Mouse (Mus musculus) heart, embryonic 14.5 days (tissue): ENCODE data around the gene Fcgbp. TPM values are rescaled to one million over a fixed set of nuclear protein-coding genes. Genes with fewer than 3 reads are reported as not detected.

Source experiments
- polyA plus RNA-seq: library from polyadenylated mRNA; unstranded; fragments of >200 nt; fragmentation: Nextera tagmentation; extraction: Ambion mirVana; gene quantifications from 2 replicates; pipeline ENCODE4 v1.2.1, GENCODE M21; 2014

Gene Fcgbp
- polyA plus RNA-seq, 1 experiment from 2014 or later, result not detected

Other genes with a start within 250 kb of the Fcgbp start
- 5.2 and 6.7 TPM in 2 replicates for gene Zfp59, start 232.6 kb upstream of the Fcgbp start, polyA plus RNA-seq
- gene Zfp607a, start 213.7 kb upstream of the Fcgbp start, polyA plus RNA-seq, result 3.5 and 3.8 TPM in 2 replicates
- gene Zfp974, start 141.8 kb upstream of the Fcgbp start, polyA plus RNA-seq, result 8.3 and 9.5 TPM in 2 replicates
- gene Zfp780b, start 92.1 kb upstream of the Fcgbp start, polyA plus RNA-seq, result 13.1 and 13.2 TPM in 2 replicates
- 1.9 and 2.2 TPM in 2 replicates for gene Zfp850, start 57.1 kb upstream of the Fcgbp start, polyA plus RNA-seq
- gene Psmc4, start 21.1 kb upstream of the Fcgbp start, polyA plus RNA-seq, result 212 and 221 TPM in 2 replicates
- gene 9530053A07Rik, start 58.2 kb downstream of the Fcgbp start, polyA plus RNA-seq, result 0.03 TPM in 1 of 2 replicates, not detected in the other
- gene Fbl, start 98.5 kb downstream of the Fcgbp start, polyA plus RNA-seq, result 20.1 and 23.1 TPM in 2 replicates
- gene Dyrk1b, start 108.2 kb downstream of the Fcgbp start, polyA plus RNA-seq, result 10.7 and 11.7 TPM in 2 replicates
- gene Eid2, start 196.6 kb downstream of the Fcgbp start, polyA plus RNA-seq, result 8.4 and 10.3 TPM in 2 replicates
- gene Eid2b, start 206.5 kb downstream of the Fcgbp start, polyA plus RNA-seq, result 6.7 and 8.4 TPM in 2 replicates
- not detected in 2 replicates for gene Selenov, start 219.9 kb downstream of the Fcgbp start, polyA plus RNA-seq
- 0.14 TPM in 1 of 2 replicates, not detected in the other for gene Dll3, start 231.0 kb downstream of the Fcgbp start, polyA plus RNA-seq
- 119 and 131 TPM in 2 replicates for gene Timm50, start 240.8 kb downstream of the Fcgbp start, polyA plus RNA-seq